Mouse (Mus musculus) megakaryocyte, embryonic 14.5 days (primary cell): ENCODE measurements at regions not wholly inside any gene's neighbourhood (a gene's known extent, or its start where the extent isn't known, plus 50 kb on each side); places are given as distances from the start of the nearest gene placed in this dataset.

Source experiments
- FLI1 ChIP-seq: IDR thresholded peaks from 2 replicates; pipeline ENCODE4 v1.6.1; 2012; ENCODE audit warnings: low read length, inconsistent platforms, mixed read lengths
- GATA1 ChIP-seq: IDR thresholded peaks from 3 replicates; pipeline ENCODE4 v1.6.1; 2012; ENCODE audit warnings: mixed read lengths, low read length, inconsistent platforms, borderline replicate concordance

DNA sequence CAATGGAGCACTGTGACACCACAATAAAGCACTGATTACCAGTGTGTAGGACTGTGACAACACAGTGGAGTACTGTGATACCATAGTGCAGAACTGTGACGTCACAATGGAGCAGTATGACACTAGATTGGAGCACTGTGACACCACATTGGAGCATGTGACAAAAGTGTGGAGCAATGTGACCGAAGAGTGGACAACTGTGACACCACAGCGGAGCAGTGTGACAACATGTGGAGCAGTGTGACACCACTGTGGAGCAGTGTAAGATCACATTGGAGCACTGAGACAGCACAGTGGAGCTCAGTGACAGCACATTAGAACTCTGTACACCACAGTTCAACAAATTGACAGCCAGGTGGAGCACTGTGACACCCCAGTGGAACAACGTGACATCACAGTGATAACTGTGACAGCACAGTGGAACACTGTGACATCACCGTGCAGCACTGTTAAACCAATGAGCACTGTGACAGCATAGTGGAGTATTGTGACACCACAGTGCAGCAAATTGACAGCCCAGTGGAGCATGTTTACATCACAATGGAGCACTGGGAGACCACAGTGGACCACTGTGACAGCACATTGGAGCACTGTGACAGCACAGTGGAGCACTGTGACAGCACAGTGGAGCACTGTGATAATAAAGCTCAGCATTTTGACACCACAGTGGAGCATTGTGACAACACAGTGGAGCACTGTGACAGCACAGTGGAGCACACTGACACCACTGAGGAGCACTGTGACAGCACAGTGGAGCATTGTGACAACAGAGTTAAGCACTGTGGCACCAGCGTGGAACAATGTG is 85.8 kb upstream of the Vmn1r2 start:
- TF ChIP-seq GATA1: no peak
- TF ChIP-seq FLI1: no peak
